Mouse (Mus musculus) midbrain, embryonic 11.5 days (tissue): ENCODE measurements around the gene Syngap1. TPM values are rescaled to one million over a fixed set of nuclear protein-coding genes. Genes with fewer than 3 reads are reported as not detected.

Experiments used
- ATAC-seq: fragments of 200-750 bp; cut with Nextera tagmentation; 2 replicates; pipeline ENCODE4 v1.8.0; 2017; ENCODE audit warnings: moderate TSS enrichment, moderate library complexity; ENCODE audit not compliant: low FRiP score
- DNase-seq: peaks from one replicate; pipeline ENCODE4 v3.0.0; 2015; ENCODE audit warnings: low spot score; ENCODE audit errors: missing footprints
- H3K27ac ChIP-seq: fragments of 300-500 bp; sonication (generic); 2 replicates; pipeline ENCODE4 v1.5.1; 2014; ENCODE audit warnings: low read depth, low read length
- H3K27me3 ChIP-seq: fragments of 300-500 bp; sonication (generic); 2 replicates; pipeline ENCODE4 v1.6.1; 2014; ENCODE audit warnings: mild to moderate bottlenecking, low read length, moderate library complexity, mixed read lengths; ENCODE audit not compliant: control insufficient read depth, insufficient read depth
- H3K36me3 ChIP-seq: fragments of 300-500 bp; sonication (generic); 2 replicates; pipeline ENCODE4 v1.6.1; 2014; ENCODE audit warnings: mild to moderate bottlenecking, low read length, moderate library complexity, mixed read lengths; ENCODE audit not compliant: control insufficient read depth, insufficient read depth
- H3K4me1 ChIP-seq: fragments of 300-500 bp; sonication (generic); 2 replicates; pipeline ENCODE4 v1.6.1; 2014; ENCODE audit warnings: low read length; ENCODE audit not compliant: control insufficient read depth, insufficient read depth
- H3K4me2 ChIP-seq: fragments of 300-500 bp; sonication (generic); 2 replicates; pipeline ENCODE4 v1.6.1; 2014; ENCODE audit warnings: mild to moderate bottlenecking, moderate library complexity
- H3K4me3 ChIP-seq: fragments of 300-500 bp; sonication (generic); 2 replicates; pipeline ENCODE4 v1.5.1; 2014; ENCODE audit warnings: low read depth, low read length
- H3K9ac ChIP-seq: fragments of 300-500 bp; sonication (generic); 2 replicates; pipeline ENCODE4 v1.6.1; 2014; ENCODE audit warnings: low read length
- H3K9me3 ChIP-seq: fragments of 300-500 bp; sonication (generic); 2 replicates; pipeline ENCODE4 v1.6.1; 2016; ENCODE audit warnings: low read length; ENCODE audit not compliant: control insufficient read depth
- WGBS: fragments of 180-500 bp; shearing (Covaris S2); extraction: QIAGEN DNeasy Blood & Tissue Kit; methylation state at CpG from one replicate; pipeline ENCODE4 v1.1.7; 2014; 5-methylcytosine and 5-hydroxymethylcytosine counted together
- polyA plus RNA-seq: library from polyadenylated mRNA; unstranded; fragments of >200 nt; fragmentation: Nextera tagmentation; extraction: Ambion mirVana; gene quantifications from 2 replicates; pipeline ENCODE4 v1.2.1, GENCODE M21; 2014

Syngap1 gene
- polyA plus RNA-seq, 1 experiment from 2014 or later, result 2.3 TPM

DNA sequence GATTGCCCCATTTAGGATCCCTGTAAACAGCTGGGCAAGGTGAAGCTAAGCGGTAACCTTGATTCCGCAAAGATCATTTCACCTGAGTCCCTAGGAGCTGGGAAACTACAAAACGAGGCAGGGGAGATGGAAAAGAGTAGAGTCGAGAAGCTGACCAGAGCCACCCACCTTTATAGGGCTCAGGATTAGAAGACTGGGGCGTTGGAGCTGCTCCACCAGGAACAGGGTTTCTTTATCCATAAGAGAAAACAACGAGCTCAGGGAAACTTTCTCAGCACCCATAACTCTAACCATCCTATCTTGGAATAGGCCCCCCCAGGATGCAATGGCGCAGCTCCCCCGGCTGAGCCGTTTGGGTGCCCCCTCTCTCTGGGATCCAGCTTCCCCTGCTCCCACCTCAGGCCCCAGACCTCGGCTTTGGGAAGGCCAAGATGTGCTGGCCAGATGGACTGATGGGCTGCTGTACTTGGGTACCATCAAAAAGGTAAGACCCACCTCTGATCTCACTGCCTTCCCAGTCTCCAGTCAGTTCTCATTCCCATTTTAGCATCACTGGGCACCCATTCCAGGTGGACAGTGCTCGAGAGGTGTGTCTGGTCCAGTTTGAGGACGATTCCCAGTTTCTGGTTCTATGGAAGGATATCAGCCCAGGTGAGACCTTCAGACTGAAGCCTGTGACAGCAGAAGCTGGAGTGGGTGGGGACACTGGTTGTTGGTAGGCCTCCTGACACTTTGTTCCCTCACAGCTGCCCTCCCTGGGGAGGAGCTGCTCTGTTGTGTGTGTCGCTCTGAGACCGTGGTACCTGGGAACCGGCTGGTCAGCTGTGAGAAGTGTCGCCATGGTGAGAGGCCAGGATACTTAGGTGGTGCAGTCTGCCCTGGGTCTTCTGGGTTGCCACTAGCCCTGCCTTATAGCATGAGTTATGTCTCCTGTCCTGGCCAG, 6.9 kb upstream of the Syngap1 start:
- peaks cover 24% of the 10 kb centered on the region for H3K4me1 ChIP-seq
- DNase-seq (peak; percentile 82), ATAC-seq (no peak)
- no peaks in the 10 kb centered on the region for H3K27me3 ChIP-seq
- no peak overlapping the region for H3K9ac ChIP-seq
- H3K4me3 ChIP-seq, result no peak overlapping the region
- H3K9me3 ChIP-seq, result no peaks in the 10 kb centered on the region
- no peak overlapping the region for H3K27ac ChIP-seq
- H3K4me2 ChIP-seq, result peak overlapping the region; percentile 61
- H3K36me3 ChIP-seq, result peaks cover 4% of the 10 kb centered on the region
- 84% methylated on average over 16 of the region's 16 CpGs for WGBS

DNA sequence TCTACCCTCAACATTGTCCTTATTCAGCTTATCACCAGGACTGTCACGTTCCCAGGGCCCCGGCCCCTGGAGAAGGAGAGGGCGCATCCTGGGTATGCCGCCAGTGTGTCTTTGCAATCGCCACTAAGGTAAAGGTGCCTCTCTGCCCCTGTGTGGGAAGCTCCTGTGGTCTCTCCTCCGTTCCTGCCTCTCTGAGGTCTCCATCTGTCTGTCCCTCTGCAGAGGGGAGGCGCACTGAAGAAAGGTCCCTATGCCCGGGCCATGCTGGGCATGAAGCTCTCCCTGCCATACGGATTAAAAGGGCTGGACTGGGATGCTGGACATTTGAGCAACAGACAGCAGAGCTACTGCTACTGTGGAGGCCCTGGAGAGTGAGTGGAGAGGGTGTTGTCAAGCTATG, 6.0 kb upstream of the Syngap1 start:
- H3K9me3 ChIP-seq, result no peaks in the 10 kb centered on the region
- H3K4me1 ChIP-seq, result peaks cover 25% of the 10 kb centered on the region
- WGBS, result 89% methylated on average over 9 of the region's 9 CpGs
- peaks cover 4% of the 10 kb centered on the region for H3K36me3 ChIP-seq
- H3K9ac ChIP-seq, result no peak overlapping the region
- ATAC-seq (no peak), DNase-seq (peak; percentile 37)
- H3K27me3 ChIP-seq, result no peaks in the 10 kb centered on the region
- no peak overlapping the region for H3K27ac ChIP-seq
- no peak overlapping the region for H3K4me3 ChIP-seq
- H3K4me2 ChIP-seq, result no peak overlapping the region

DNA sequence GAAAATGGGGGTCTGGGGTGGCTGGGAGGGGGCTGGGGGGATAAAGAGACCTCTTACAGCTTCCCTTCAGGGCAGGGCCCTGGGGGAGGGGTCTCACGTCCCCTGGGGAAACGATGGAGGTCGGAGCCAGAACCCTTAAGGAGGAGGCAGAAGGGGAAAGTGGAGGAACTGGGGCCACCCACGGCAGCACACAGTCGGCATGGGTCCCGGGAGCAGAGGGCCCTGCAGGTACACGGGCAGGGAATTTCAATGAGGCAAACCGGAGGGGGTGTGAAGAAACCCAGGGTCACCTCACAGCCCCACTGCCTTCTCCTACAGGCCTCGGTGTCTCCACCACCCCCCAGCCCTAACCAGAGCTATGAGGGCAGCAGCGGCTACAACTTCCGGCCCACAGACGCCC, 4.6 kb upstream of the Syngap1 start:
- Histone ChIP-seq H3K36me3 (peaks cover 4% of the 10 kb centered on the region), H3K27ac (no peak overlapping the region), H3K4me1 (peaks cover 33% of the 10 kb centered on the region), H3K9me3 (no peaks in the 10 kb centered on the region), H3K4me2 (no peak overlapping the region), H3K9ac (0 out of 2 replicates have a peak overlapping the region, but pooled peaks have one; percentile 20), H3K4me3 (no peak overlapping the region), H3K27me3 (no peaks in the 10 kb centered on the region)
- 90% methylated on average over 12 of the region's 12 CpGs for WGBS
- DNase-seq (no peak), ATAC-seq (no peak)

DNA sequence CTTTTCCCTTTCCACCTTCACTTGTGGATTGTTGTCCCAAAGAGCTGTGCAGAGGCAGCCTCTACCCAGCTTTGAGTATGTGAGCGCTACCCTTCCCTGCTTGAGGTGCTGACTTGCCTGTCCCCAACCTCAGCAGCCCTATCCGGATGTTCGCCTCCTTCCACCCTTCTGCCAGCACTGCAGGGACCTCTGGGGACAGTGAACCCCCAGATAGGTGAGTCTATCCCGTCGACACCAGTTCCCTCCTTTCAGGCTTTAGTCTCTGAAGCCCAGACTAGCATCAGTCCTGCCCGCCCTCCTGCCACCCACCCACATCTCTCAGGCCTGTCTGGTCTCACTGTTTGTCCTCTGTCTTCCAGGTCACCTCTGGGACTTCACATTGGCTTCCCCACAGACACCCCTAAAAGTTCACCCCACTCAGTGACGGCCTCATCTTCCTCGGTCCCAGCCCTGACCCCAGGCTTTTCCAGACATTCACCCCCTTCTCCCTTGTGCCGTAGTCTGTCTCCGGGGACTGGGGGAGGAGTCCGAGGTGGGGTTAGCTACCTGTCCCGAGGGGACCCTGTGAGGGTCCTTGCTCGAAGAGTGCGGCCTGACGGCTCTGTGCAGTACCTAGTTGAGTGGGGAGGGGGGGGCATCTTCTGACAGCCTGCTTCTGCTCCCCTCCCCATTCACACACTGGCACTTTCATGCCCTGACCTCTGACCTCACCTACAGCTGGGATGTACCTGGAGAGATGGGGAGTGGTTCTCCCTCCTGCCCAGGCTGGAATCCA, 3.9 kb upstream of the Syngap1 start:
- H3K27me3 ChIP-seq, result no peaks in the 10 kb centered on the region
- H3K4me2 ChIP-seq, result no peak overlapping the region
- no peak overlapping the region for H3K27ac ChIP-seq
- H3K4me3 ChIP-seq, result no peak overlapping the region
- peaks cover 38% of the 10 kb centered on the region for H3K4me1 ChIP-seq
- H3K9me3 ChIP-seq, result no peaks in the 10 kb centered on the region
- DNase-seq (peak; percentile 12), ATAC-seq (no peak)
- peaks cover 4% of the 10 kb centered on the region for H3K36me3 ChIP-seq
- 0 out of 2 replicates have a peak overlapping the region, but pooled peaks have one; percentile 20 for H3K9ac ChIP-seq
- 86% methylated on average over 15 of the region's 15 CpGs for WGBS

DNA sequence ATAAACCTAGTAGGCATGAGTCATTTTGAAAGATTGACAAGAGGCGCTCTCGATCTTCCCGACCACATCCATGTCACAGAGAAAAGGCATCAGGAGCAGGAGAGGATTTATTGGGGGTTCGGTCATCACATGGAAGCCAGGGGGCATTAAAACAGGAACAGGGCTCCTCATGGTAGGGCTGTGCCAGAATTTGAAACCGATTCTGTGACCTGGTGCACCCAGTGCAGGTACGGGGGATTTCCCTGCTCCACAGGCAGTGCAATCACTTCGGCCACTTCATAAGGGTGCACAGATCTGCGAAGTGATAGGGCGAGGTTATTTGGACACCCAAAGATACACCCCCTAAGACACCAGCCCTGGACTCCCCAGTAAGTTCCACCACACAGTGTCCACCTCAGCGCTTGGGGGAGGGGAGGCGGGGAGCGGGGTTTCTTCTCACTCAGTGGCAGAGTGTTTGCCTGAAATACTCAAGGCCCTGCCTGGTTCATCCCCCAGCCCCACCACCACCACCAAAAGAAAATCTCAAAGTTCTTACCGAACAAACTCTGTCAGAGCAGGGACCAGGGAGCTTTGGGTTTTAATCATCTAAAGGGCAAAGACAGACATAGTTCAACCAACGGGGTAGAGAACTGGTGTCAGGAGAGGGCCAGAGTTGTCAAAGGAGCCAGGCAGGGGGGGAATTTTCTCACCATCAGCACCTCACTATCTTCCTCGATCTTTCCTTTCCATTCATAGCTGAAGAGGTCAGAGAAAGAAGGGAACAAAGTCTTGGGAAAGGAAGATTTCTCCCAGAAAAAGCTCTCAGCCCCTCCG, 3.0 kb upstream of the Syngap1 start:
- 64% methylated on average over 16 of the region's 16 CpGs for WGBS
- peaks cover 4% of the 10 kb centered on the region for H3K36me3 ChIP-seq
- DNase-seq, result peak; percentile 80
- peaks cover 33% of the 10 kb centered on the region for H3K4me1 ChIP-seq
- no peak overlapping the region; the same call in 1 of the 2 replicates for H3K27ac ChIP-seq
- peak overlapping the region; percentile 77 for H3K9ac ChIP-seq
- peak overlapping the region; percentile 67 for H3K4me3 ChIP-seq
- no peaks in the 10 kb centered on the region for H3K27me3 ChIP-seq
- no peak for ATAC-seq
- H3K9me3 ChIP-seq, result no peaks in the 10 kb centered on the region
- peak overlapping the region; percentile 98 for H3K4me2 ChIP-seq

DNA sequence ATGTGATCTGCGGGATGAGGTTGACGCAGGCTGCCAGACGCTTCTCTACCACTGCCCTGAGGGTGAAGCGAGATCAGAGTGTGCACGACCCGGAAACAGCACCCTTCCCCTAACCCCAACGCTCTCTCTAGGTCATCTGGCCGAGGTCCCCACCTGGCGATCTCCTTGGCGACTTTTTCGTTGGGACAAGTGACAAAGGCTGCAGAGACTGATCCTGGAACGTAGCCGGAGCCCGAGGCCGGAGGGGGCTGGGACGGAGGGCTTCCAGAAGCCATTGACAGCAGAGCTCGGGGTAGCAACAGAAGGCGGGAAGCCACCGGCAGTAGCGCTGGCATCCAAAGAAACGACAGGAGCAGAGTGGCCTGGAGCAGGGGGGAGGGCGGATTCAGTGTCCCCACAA, 2.3 kb upstream of the Syngap1 start:
- Histone ChIP-seq H3K4me2 (peak overlapping the region; percentile 98), H3K9me3 (no peaks in the 10 kb centered on the region), H3K36me3 (peaks cover 4% of the 10 kb centered on the region), H3K4me1 (peaks cover 27% of the 10 kb centered on the region), H3K27ac (peak overlapping the region; percentile 57), H3K4me3 (peak overlapping the region; percentile 67), H3K9ac (peak overlapping the region; percentile 77), H3K27me3 (no peaks in the 10 kb centered on the region)
- ATAC-seq (peak; percentile 1; the same call in 1 of the 2 replicates), DNase-seq (peak; percentile 91)
- WGBS, result under 1% methylated on average over 21 of the region's 22 CpGs

DNA sequence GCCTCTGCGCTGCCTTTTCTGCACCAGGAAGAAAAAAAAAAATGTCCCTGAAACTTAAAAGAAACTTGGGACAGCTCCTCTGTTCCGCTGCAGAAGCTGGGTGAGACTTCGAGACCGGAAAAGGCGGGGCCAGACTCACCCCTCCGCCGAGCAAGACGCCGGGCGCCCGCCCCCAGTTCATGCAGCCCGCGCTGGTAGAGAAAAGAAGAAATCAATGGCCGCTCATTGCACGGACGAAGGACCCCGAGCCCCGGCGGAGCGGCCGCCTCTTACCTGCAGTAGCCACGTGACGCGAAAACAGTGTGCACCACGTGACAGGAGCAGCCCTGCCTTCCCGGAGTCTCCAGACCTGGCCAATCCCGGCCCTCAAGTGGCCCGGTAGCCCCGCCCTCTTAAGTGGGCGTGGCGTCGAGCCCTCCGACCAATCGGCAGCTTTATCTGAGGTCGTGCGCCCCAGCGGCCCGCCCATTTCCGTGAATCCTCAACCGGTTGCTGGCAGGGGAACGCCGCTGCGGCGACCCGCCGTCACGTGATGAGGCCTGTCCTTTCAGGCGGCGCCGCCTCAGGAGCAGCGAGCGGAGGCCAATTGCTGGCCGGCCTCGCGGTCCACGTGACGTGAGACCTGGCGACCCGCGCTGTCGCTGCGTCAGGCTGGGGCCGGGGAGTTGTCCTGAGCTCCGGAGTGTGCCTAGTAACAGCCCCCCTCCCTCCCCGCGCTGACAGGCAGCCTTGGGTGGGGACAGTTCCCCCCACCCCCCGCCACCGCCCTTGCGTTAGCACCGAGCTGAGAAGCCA, 1.7 kb upstream of the Syngap1 start, which contains the start of gene Cuta:
Gene Cuta, minus strand, starts transcription at position 392 of the 795 bp plus-strand sequence.
- H3K4me1 ChIP-seq, result peaks cover 27% of the 10 kb centered on the region
- DNase-seq, result peak; percentile 100

DNA sequence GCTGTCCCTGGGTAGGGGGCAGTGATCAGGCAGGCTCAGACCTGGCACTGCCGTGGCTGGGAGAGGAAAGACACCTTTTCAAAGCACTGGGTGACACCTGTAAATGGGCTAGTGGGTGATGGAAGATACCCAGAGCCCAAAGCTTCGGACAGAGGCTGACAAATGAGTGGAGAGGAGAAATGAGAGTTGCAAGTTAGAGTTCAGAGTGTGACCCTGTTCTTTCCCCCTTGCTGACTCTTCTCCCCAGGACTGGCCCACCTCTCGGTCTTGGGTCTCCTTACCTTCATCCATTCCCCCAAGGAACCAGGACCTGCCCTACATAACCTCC, 1.1 kb upstream of the Syngap1 start:
- peak overlapping the region; percentile 98 for H3K4me2 ChIP-seq
- peak overlapping the region; percentile 88 for H3K27ac ChIP-seq
- ATAC-seq (peak; percentile 0; the same call in 1 of the 2 replicates), DNase-seq (peak; percentile 94)
- H3K4me3 ChIP-seq, result peak overlapping the region; percentile 67
- no peaks in the 10 kb centered on the region for H3K9me3 ChIP-seq
- H3K4me1 ChIP-seq, result peaks cover 27% of the 10 kb centered on the region
- peaks cover 4% of the 10 kb centered on the region for H3K36me3 ChIP-seq
- H3K27me3 ChIP-seq, result no peaks in the 10 kb centered on the region
- peak overlapping the region; percentile 67 for H3K9ac ChIP-seq
- WGBS, result 4% methylated on average over 3 of the region's 3 CpGs

More for the DNA sequence above, 1.7 kb upstream of the Syngap1 start, which contains the start of gene Cuta:
- Histone ChIP-seq H3K4me2 (peak within 1 kb of the TSS; percentile 98), H3K9me3 (no peaks in the 10 kb centered on the region), H3K4me3 (peak within 1 kb of the TSS; percentile 67), H3K9ac (peak within 1 kb of the TSS; percentile 77), H3K27ac (peak within 1 kb of the TSS; percentile 88), H3K36me3 (peaks cover 4% of the 10 kb centered on the region), H3K27me3 (no peaks in the 10 kb centered on the region)
- under 1% methylated on average over 68 of the region's 70 CpGs for WGBS
- ATAC-seq, result peak; percentile 95
